Mouse (Mus musculus): ENCODE measurements around the gene Adamts2.

- peak; percentile 68 for TF ChIP-seq CTCF (IDR thresholded peaks at IDR 0.05; ENCODE audit: low read depth, low read length)
- TF ChIP-seq POLR2A (IDR thresholded peaks at IDR 0.05; ENCODE audit: insufficient read depth, low read length), result no peak
- no peak for TF ChIP-seq EP300 (IDR thresholded peaks at IDR 0.05; ENCODE audit: insufficient read depth, low read depth, low read length)
These were observed 12.8 kb upstream of the Adamts2 start for GRCm38 (mm10) chr11:50589060-50589459.
